21 mouse cellular contexts compared by ENCODE assay signal in the genomic region with DNA sequence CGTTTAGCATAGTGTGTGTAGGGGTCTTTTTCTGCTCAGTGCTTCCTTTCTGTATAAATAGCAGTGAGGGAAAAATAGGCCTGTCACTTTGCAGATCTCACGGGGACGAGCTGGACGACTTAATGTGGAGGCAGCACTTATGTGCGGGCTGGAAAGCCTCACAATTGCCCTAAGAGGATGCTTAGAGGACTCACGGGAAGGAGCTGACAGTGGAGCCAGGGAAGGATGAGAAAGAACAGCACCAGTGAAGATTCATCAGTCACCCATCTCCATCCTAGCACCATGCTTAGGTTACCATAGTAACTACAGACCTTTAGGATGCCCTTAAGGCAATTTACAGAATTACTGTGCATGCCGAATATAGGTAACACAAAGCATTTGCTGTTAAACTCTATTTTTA. TPM values are rescaled to one million over a fixed set of nuclear protein-coding genes. Genes with fewer than 3 reads are reported as not detected.
DNase-seq lines count a peak whose midpoint lies in the region; ATAC-seq lines count a peak whose summit lies in the region.
"Had no signal": no experiment of that assay in that cellular context is flagged by ENCODE, and none has a peak within 500 bp of the region (broad histone marks: within the 10 kb centered on the region; RNA-seq: fewer than 3 reads in every experiment).

No protein-coding gene starts in this region.

- peak; percentile 20; the same call in 1 of the 2 replicates for ATAC-seq in frontal cortex, adult (ENCODE audit: low TSS enrichment)
- no peak for ATAC-seq in midbrain, embryonic 14.5 days (ENCODE audit: low FRiP score, low TSS enrichment)

- WGBS in hindbrain, embryonic 10.5 days: 43% methylated on average over 7 of the region's 7 CpGs
- 9% methylated on average over 7 of the region's 7 CpGs for WGBS in midbrain, embryonic 14.5 days

- H3K27me3 ChIP-seq in hindbrain, embryonic 10.5 days (ENCODE audit: insufficient read depth, poor library complexity, severe bottlenecking): peaks cover 19% of the 10 kb centered on the region
- H3K27me3 ChIP-seq in midbrain, embryonic 14.5 days (ENCODE audit: control insufficient read depth, insufficient read depth, low read length): no peaks in the 10 kb centered on the region

- H3K36me3 ChIP-seq in hindbrain, embryonic 10.5 days: no peaks in the 10 kb centered on the region
- H3K36me3 ChIP-seq in midbrain, embryonic 14.5 days (ENCODE audit: control insufficient read depth, insufficient read depth, low read length): no peaks in the 10 kb centered on the region
- H3K36me3 ChIP-seq: embryonic facial prominence, embryonic 13.5 days; heart, embryonic 10.5 days had no signal

- peaks cover 51% of the 10 kb centered on the region for H3K4me1 ChIP-seq in hindbrain, embryonic 10.5 days (replicated peaks)
- H3K4me1 ChIP-seq in midbrain, embryonic 14.5 days (ENCODE audit: control insufficient read depth, insufficient read depth, low read length): peaks cover 40% of the 10 kb centered on the region

- no peak for DNase-seq in frontal cortex, postnatal 14 days (ENCODE audit: low spot score in 2 of 2)
- peak; percentile 58 for DNase-seq in brain, adult 2 months (ENCODE audit: low read depth, low spot score)
- DNase-seq in hindbrain, embryonic 10.5 days (ENCODE audit: low spot score): no peak
- DNase-seq in midbrain, embryonic 14.5 days: peak; percentile 62
- DNase-seq in adrenal gland, adult 18-20 months (ENCODE audit: low spot score in 2 of 2): no peak
- no peak for DNase-seq in adrenal gland, adult 8-10 months
- DNase-seq in thymus, postnatal 4 days: no peak
- DNase-seq: cerebellum, adult 18-20 months; gastrocnemius, postnatal 14 days; kidney, adult 18-20 months; kidney, postnatal 36 days; lung, adult 2 months; lung, postnatal 4 days; thymus, postnatal 14 days had no signal

- H3K27ac ChIP-seq in hindbrain, embryonic 10.5 days: peak overlapping the region; percentile 62; the same call in 1 of the 2 replicates
- peak overlapping the region; percentile 56 for H3K27ac ChIP-seq in midbrain, embryonic 14.5 days (replicated peaks; ENCODE audit: low read depth, low read length)
- H3K27ac ChIP-seq: embryonic facial prominence, embryonic 13.5 days; heart, embryonic 10.5 days had no signal

- no peak overlapping the region for H3K4me3 ChIP-seq in hindbrain, embryonic 10.5 days
- no peak overlapping the region for H3K4me3 ChIP-seq in midbrain, embryonic 14.5 days (replicated peaks; ENCODE audit: low read depth, low read length)
- H3K4me3 ChIP-seq: embryonic facial prominence, embryonic 13.5 days; heart, embryonic 10.5 days had no signal

- no peak overlapping the region for H3K9ac ChIP-seq in midbrain, embryonic 14.5 days (replicated peaks; ENCODE audit: low read length)
- H3K9ac ChIP-seq: embryonic facial prominence, embryonic 13.5 days had no signal

- no peaks in the 10 kb centered on the region for H3K9me3 ChIP-seq in hindbrain, embryonic 10.5 days
- no peaks in the 10 kb centered on the region for H3K9me3 ChIP-seq in midbrain, embryonic 14.5 days (ENCODE audit: control insufficient read depth, low read length)
- H3K9me3 ChIP-seq: embryonic facial prominence, embryonic 13.5 days; heart, embryonic 10.5 days had no signal

- H3K4me2 ChIP-seq in midbrain, embryonic 14.5 days (ENCODE audit: low read length): peak overlapping the region; percentile 2; the same call in 1 of the 2 replicates
- H3K4me2 ChIP-seq: embryonic facial prominence, embryonic 13.5 days had no signal

RNA-seq across cellular contexts. Expression of a gene that starts 3.5 kb away (rescaled TPM):
- polyA plus RNA-seq in hindbrain, embryonic 10.5 days (2016; fragmentation: Nextera tagmentation; extraction: Ambion mirVana): 42.9 and 60.0 TPM in 2 replicates
- polyA plus RNA-seq in midbrain, embryonic 14.5 days (2014; fragmentation: Nextera tagmentation; extraction: Ambion mirVana): 88.0 and 104 TPM in 2 replicates
- total RNA-seq in adrenal gland, adult 18-20 months (2021): 10 to 100 TPM; 25.1 to 31.1 TPM
- 10 to 100 TPM; 34.1 to 73.9 (median 49.6) TPM for total RNA-seq in adrenal gland, adult 8-10 months (2022)
- total RNA-seq: CH12.LX; common myeloid progenitor, adult 5-6 weeks; monocyte, adult 5-6 weeks had no signal
- polyA plus RNA-seq: liver, adult 2 months had no signal

RNA-seq across cellular contexts. Expression of a gene that starts 25.1 kb away (rescaled TPM):
- 13.8 and 17.4 TPM in 2 replicates for polyA plus RNA-seq in hindbrain, embryonic 10.5 days (2016; fragmentation: Nextera tagmentation; extraction: Ambion mirVana)
- polyA plus RNA-seq in midbrain, embryonic 14.5 days (2014; fragmentation: Nextera tagmentation; extraction: Ambion mirVana): 11.1 and 15.8 TPM in 2 replicates
- total RNA-seq in adrenal gland, adult 18-20 months (2021): 10 to 100 TPM; 17.1 to 21.8 TPM
- total RNA-seq in adrenal gland, adult 8-10 months (2022): 10 to 100 TPM; 19.1 to 25.4 (median 20.4) TPM

RNA-seq across cellular contexts. Expression of a gene that starts 27.3 kb away (rescaled TPM):
- polyA plus RNA-seq in hindbrain, embryonic 10.5 days (2016; fragmentation: Nextera tagmentation; extraction: Ambion mirVana): 9.3 and 12.4 TPM in 2 replicates
- polyA plus RNA-seq in midbrain, embryonic 14.5 days (2014; fragmentation: Nextera tagmentation; extraction: Ambion mirVana): 4.3 and 8.1 TPM in 2 replicates
- total RNA-seq in adrenal gland, adult 18-20 months (2021): 10 to 100 TPM; 22.2 to 23.4 TPM
- 10 to 100 TPM; 27.0 to 38.9 (median 31.5) TPM for total RNA-seq in adrenal gland, adult 8-10 months (2022)
- total RNA-seq: monocyte, adult 5-6 weeks had no signal

Comparison
In these comparisons a context has a peak if more than half of its experiments do, and no peak if none do; other contexts are left out.
1. DNase-seq: peak in brain, adult 2 months (single experiment) and midbrain, embryonic 14.5 days (single experiment); none in frontal cortex, postnatal 14 days (0 of 2), hindbrain, embryonic 10.5 days (single experiment), adrenal gland, adult 18-20 months (0 of 2), adrenal gland, adult 8-10 months (single experiment) and thymus, postnatal 4 days (single experiment).